Mouse (Mus musculus): ENCODE measurements at regions not wholly inside any gene's neighbourhood (a gene's known extent, or its start where the extent isn't known, plus 50 kb on each side); places are given as distances from the start of the nearest gene placed in this dataset.

DNA sequence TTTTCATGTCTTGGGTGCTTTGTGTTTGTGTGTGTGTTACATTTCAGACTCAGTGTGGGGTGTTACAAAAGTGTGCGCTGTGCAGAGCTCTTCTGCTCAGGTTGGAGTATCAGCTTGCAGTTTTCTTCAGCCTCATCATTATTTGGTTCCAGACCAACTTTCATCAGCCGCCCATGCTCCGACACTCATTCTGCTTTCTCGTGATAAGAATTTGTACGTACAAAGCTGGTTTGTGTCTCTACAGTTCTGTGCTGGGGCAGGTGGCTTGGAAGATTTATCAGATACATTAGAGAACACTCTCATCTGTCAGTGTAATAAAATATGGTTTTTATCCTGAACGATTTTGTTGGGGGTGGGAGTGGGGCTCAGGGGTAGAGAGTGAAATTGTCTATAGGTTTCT lies 332.8 kb upstream of the Tnp1 start:
- WGBS = 32% methylated on average over 6 of the region's 6 CpGs
- ATAC-seq (ENCODE audit: borderline replicate concordance, extremely low read depth, low FRiP score, low TSS enrichment) = no peak
- no peaks in the 10 kb centered on the region for H3K4me1 ChIP-seq
- no peaks in the 10 kb centered on the region for H3K9me3 ChIP-seq
- no peak overlapping the region for H3K9ac ChIP-seq
- H3K27me3 ChIP-seq = no peaks in the 10 kb centered on the region
- H3K4me2 ChIP-seq = no peak overlapping the region
- H3K27ac ChIP-seq = no peak overlapping the region
- H3K36me3 ChIP-seq = no peaks in the 10 kb centered on the region
- H3K4me3 ChIP-seq = no peak overlapping the region

DNA sequence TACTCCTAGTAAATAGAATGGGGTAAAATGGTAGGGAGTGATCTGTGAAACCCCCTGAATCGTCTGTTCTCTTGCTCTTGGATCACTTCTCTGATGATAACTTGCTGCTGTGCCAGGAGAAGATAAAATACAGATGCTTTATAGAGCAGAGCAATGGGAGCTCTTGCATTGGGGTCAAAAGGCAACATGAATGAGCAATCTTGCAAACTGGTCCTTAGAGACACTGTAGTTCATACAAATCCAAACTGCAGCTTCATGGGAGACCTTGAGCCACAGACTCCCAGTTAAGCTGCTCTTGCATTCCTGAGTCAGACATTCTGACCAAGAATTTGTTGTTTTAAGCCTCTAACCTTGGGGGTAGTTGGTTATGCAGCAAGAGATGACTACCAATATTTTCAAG lies 328.9 kb upstream of the Tnp1 start:
- ATAC-seq (ENCODE audit: borderline replicate concordance, extremely low read depth, low FRiP score, low TSS enrichment) = no peak
- H3K27me3 ChIP-seq = no peaks in the 10 kb centered on the region
- H3K4me2 ChIP-seq = no peak overlapping the region
- no peaks in the 10 kb centered on the region for H3K4me1 ChIP-seq
- H3K36me3 ChIP-seq = no peaks in the 10 kb centered on the region
- no peak overlapping the region for H3K27ac ChIP-seq
- no peaks in the 10 kb centered on the region for H3K9me3 ChIP-seq
- H3K4me3 ChIP-seq = no peak overlapping the region
- 35% methylated on average over 1 of the region's 1 CpGs for WGBS
- H3K9ac ChIP-seq = no peak overlapping the region

DNA sequence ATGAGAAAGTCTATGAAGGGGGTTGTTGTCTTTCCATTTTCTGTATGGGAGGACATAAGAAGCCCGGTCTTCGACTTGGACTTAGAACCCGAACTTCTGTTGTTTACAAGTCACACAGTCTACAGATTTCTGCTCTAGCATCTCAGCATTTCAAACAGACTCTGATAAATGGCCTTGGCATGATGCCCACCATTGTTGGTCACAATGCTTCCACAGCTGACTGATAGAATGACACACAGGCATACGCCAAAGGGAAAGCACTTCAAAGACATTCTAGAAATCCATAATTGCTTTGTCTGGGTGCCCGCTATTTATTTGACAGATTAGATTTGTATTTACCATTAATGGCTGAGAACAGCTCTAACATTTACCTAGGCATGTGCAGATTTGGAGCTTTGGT lies 326.2 kb upstream of the Tnp1 start:
- no peaks in the 10 kb centered on the region for H3K36me3 ChIP-seq
- no peak overlapping the region for H3K27ac ChIP-seq
- H3K4me3 ChIP-seq = no peak overlapping the region
- no peaks in the 10 kb centered on the region for H3K27me3 ChIP-seq
- 50% methylated on average over 5 of the region's 5 CpGs for WGBS
- no peaks in the 10 kb centered on the region for H3K4me1 ChIP-seq
- H3K4me2 ChIP-seq = no peak overlapping the region
- no peak for ATAC-seq (ENCODE audit: borderline replicate concordance, extremely low read depth, low FRiP score, low TSS enrichment)
- H3K9ac ChIP-seq = no peak overlapping the region
- H3K9me3 ChIP-seq = no peaks in the 10 kb centered on the region

DNA sequence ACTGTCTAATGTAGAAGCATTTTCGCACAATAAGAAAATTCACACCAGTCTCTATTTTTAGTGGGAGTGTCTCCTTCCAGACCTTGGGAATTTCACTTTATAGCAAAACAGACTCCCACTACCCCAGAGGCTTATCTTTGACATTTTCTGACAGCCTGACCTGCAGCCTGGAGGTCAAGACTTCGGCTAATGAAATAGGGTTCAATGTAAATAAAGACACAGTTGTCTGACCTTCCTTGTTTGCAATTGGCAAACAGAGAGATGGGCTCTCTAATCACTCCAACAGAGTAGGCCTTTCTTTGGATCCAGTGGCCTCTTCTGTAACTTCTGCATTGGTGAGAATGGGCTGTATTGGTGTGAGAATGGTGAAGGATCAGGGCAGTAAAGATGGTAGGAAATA lies 321.7 kb upstream of the Tnp1 start:
- no peaks in the 10 kb centered on the region for H3K9me3 ChIP-seq
- ATAC-seq (ENCODE audit: borderline replicate concordance, extremely low read depth, low FRiP score, low TSS enrichment) = no peak
- H3K4me1 ChIP-seq = no peaks in the 10 kb centered on the region
- H3K4me2 ChIP-seq = no peak overlapping the region
- no peak overlapping the region for H3K9ac ChIP-seq
- H3K27ac ChIP-seq = no peak overlapping the region
- H3K36me3 ChIP-seq = no peaks in the 10 kb centered on the region
- no peak overlapping the region for H3K4me3 ChIP-seq
- WGBS = 40% methylated on average over 2 of the region's 2 CpGs
- H3K27me3 ChIP-seq = no peaks in the 10 kb centered on the region

DNA sequence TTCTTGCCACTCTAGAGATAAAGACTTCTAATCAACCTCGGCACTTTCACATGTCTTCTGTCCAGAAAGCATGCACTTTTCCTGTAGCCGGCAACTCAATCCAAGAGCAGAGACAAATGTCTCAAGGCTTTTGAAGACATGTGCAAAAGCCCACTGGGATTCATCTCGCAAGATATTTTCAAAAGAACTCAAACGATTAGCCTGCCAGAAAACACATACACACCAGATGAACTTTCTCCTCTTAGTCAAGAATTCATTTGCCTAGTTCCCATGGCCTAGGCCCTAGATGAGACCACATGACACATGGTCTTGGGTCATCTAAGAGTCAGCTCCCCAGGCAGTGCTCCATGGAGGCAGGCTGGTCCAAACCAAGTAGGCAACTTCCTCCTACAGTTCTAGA lies 293.8 kb upstream of the Tnp1 start:
- H3K27me3 ChIP-seq = no peaks in the 10 kb centered on the region
- H3K4me2 ChIP-seq = no peak overlapping the region
- 65% methylated on average over 4 of the region's 4 CpGs for WGBS
- no peaks in the 10 kb centered on the region for H3K9me3 ChIP-seq
- H3K27ac ChIP-seq = no peak overlapping the region
- H3K4me1 ChIP-seq = peaks cover 12% of the 10 kb centered on the region
- H3K4me3 ChIP-seq = no peak overlapping the region
- ATAC-seq (ENCODE audit: borderline replicate concordance, extremely low read depth, low FRiP score, low TSS enrichment) = no peak
- H3K36me3 ChIP-seq = no peaks in the 10 kb centered on the region
- no peak overlapping the region for H3K9ac ChIP-seq

GRCm38 (mm10) chr1:73308420-73308819 lies 292.7 kb upstream of the Tnp1 start:
- ATAC-seq (ENCODE audit: borderline replicate concordance, extremely low read depth, low FRiP score, low TSS enrichment) = no peak
- no peaks in the 10 kb centered on the region for H3K36me3 ChIP-seq
- peaks cover 12% of the 10 kb centered on the region for H3K4me1 ChIP-seq
- 86% methylated on average over 4 of the region's 4 CpGs for WGBS
- H3K9me3 ChIP-seq = no peaks in the 10 kb centered on the region
- H3K4me2 ChIP-seq = no peak overlapping the region
- H3K9ac ChIP-seq = no peak overlapping the region
- H3K27ac ChIP-seq = no peak overlapping the region
- H3K27me3 ChIP-seq = no peaks in the 10 kb centered on the region
- H3K4me3 ChIP-seq = no peak overlapping the region

DNA sequence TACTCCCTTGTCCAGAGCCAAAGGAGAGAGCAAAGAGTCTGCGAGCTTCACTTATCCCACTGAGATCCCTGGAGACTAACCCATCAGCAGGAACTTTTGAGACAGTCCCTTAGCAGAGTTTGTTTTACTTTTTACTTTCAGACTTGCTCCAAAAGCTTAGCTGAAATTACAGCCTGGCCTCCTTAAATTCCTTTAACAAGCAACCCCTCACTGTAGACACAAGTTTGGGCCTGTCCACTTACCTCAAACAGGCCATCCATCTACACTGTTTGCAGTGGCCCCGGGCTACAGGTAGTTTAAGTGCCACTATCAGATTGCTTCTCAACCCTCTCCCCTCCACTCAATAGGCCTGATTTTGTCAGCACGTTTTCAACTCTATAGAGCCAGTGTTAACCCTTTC lies 291.5 kb upstream of the Tnp1 start:
- Histone ChIP-seq H3K9me3 (no peaks in the 10 kb centered on the region), H3K36me3 (no peaks in the 10 kb centered on the region), H3K27ac (peak overlapping the region; percentile 39; the same call in 1 of the 2 replicates), H3K4me3 (no peak overlapping the region), H3K27me3 (no peaks in the 10 kb centered on the region), H3K4me1 (peaks cover 12% of the 10 kb centered on the region), H3K4me2 (no peak overlapping the region), H3K9ac (no peak overlapping the region)
- ATAC-seq (ENCODE audit: borderline replicate concordance, extremely low read depth, low FRiP score, low TSS enrichment) = peak; percentile 89
- WGBS = 10% methylated on average over 3 of the region's 3 CpGs

DNA sequence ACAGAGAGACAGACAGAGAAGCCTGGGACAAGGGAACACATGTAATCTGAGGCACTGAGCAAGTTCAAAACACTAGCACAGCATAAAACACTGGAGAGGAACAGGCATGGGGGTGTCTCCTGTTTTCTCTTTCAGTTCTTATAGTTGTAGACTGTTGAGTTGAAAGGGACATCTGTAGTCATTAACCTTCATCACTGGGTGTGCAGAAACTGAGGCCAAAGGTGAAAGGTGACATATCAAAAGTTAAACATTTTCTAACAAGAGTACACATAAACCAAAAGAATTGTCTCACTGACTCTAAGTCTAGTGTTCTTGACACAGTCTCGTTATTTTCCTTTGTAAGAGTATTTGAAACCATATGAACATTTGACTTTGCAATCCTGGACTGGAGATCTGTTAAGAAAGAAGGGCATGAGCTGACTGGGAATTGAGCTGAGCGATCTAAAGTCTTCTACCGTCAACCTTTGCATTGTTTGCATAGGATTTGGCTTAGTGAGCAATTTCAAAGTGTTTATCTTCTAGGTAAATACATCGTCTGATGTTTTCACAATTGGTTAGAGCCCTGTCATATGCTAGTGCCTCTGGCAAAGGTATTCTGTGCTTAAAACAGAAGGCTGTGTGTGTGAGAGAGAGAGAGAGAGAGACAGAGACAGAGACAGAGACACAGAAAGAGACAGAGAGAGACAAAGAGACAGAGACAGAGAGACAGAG lies 284.4 kb upstream of the Tnp1 start:
- Histone ChIP-seq H3K4me2 (no peak overlapping the region), H3K36me3 (no peaks in the 10 kb centered on the region), H3K4me1 (no peaks in the 10 kb centered on the region), H3K9ac (no peak overlapping the region), H3K27ac (no peak overlapping the region), H3K9me3 (no peaks in the 10 kb centered on the region), H3K27me3 (no peaks in the 10 kb centered on the region), H3K4me3 (no peak overlapping the region)
- no peak for ATAC-seq (ENCODE audit: borderline replicate concordance, extremely low read depth, low FRiP score, low TSS enrichment)
- WGBS = 33% methylated on average over 4 of the region's 4 CpGs

GRCm38 (mm10) chr1:73285342-73285741 lies 269.6 kb upstream of the Tnp1 start:
- peaks cover 3% of the 10 kb centered on the region; the same call in 1 of the 2 replicates for H3K9me3 ChIP-seq
- no peak overlapping the region for H3K4me2 ChIP-seq
- H3K4me1 ChIP-seq = no peaks in the 10 kb centered on the region
- no peaks in the 10 kb centered on the region for H3K27me3 ChIP-seq
- H3K9ac ChIP-seq = no peak overlapping the region
- no peak for ATAC-seq (ENCODE audit: borderline replicate concordance, extremely low read depth, low FRiP score, low TSS enrichment)
- H3K36me3 ChIP-seq = no peaks in the 10 kb centered on the region
- no peak overlapping the region for H3K4me3 ChIP-seq
- WGBS = 70% methylated on average over 2 of the region's 2 CpGs
- no peak overlapping the region for H3K27ac ChIP-seq

DNA sequence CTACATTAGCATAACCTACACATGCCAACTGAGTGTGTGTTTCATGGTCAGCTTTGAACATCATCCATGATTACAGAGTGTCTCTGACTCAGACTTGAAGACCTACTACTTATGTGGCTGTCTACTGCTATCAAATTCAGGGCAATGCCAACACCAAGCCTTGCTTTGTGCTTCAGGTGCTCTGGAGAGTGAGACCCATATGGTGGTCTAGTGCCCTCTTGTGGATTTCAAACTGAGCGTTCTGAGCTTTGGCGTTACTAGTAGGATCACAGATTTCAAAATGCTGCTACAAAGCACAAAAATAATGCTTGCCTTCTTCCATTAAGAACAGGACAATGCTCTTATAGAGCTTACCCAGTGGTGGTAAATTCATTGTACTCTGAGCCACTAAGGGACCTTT lies 258.8 kb upstream of the Tnp1 start:
- H3K27ac ChIP-seq = no peak overlapping the region
- no peak overlapping the region for H3K9ac ChIP-seq
- 39% methylated on average over 2 of the region's 2 CpGs for WGBS
- H3K4me2 ChIP-seq = no peak overlapping the region
- H3K27me3 ChIP-seq = no peaks in the 10 kb centered on the region
- ATAC-seq (ENCODE audit: borderline replicate concordance, extremely low read depth, low FRiP score, low TSS enrichment) = no peak
- H3K36me3 ChIP-seq = no peaks in the 10 kb centered on the region
- H3K9me3 ChIP-seq = no peaks in the 10 kb centered on the region
- H3K4me3 ChIP-seq = no peak overlapping the region
- H3K4me1 ChIP-seq = no peaks in the 10 kb centered on the region

- Histone ChIP-seq H3K9ac (no peak overlapping the region), H3K27ac (no peak overlapping the region), H3K36me3 (no peaks in the 10 kb centered on the region), H3K9me3 (no peaks in the 10 kb centered on the region), H3K4me1 (no peaks in the 10 kb centered on the region), H3K4me3 (no peak overlapping the region), H3K4me2 (no peak overlapping the region), H3K27me3 (no peaks in the 10 kb centered on the region)
- ATAC-seq (ENCODE audit: borderline replicate concordance, extremely low read depth, low FRiP score, low TSS enrichment) = no peak
- 56% methylated on average over 6 of the region's 6 CpGs for WGBS
These were observed 255.2 kb upstream of the Tnp1 start for GRCm38 (mm10) chr1:73270787-73271391.

- H3K27ac ChIP-seq = no peak overlapping the region
- 66% methylated on average over 7 of the region's 7 CpGs for WGBS
These were observed 253.5 kb upstream of the Tnp1 start for GRCm38 (mm10) chr1:73269051-73269755.

More at GRCm38 (mm10) chr1:73269051-73269755, 253.5 kb upstream of the Tnp1 start:
- no peaks in the 10 kb centered on the region for H3K27me3 ChIP-seq
- no peaks in the 10 kb centered on the region for H3K9me3 ChIP-seq
- no peak for ATAC-seq (ENCODE audit: borderline replicate concordance, extremely low read depth, low FRiP score, low TSS enrichment)
- H3K9ac ChIP-seq = no peak overlapping the region
- 0 out of 2 replicates have a peak, but pooled peaks cover 3% of the 10 kb centered on the region for H3K4me1 ChIP-seq
- no peak overlapping the region for H3K4me2 ChIP-seq
- H3K4me3 ChIP-seq = no peak overlapping the region
- H3K36me3 ChIP-seq = no peaks in the 10 kb centered on the region
